Mouse (Mus musculus) stomach, embryonic 15.5 days (tissue): ENCODE measurements at regions not wholly inside any gene's neighbourhood (a gene's known extent, or its start where the extent isn't known, plus 50 kb on each side); places are given as distances from the start of the nearest gene placed in this dataset.

Experiments used
- ATAC-seq: fragments of 200-750 bp; cut with Nextera tagmentation; 2 replicates; pipeline ENCODE4 v1.8.0; 2017; ENCODE audit warnings: low read depth, moderate number of reproducible peaks, moderate TSS enrichment; ENCODE audit not compliant: insufficient read depth, low FRiP score
- H3K27ac ChIP-seq: fragments of 300-500 bp; sonication (generic); 2 replicates; pipeline ENCODE4 v1.5.1; 2015; ENCODE audit warnings: mild to moderate bottlenecking, inconsistent platforms
- H3K27me3 ChIP-seq: fragments of 300-500 bp; sonication (generic); replicated peaks from 2 replicates; pipeline ENCODE4 v1.6.1; 2015; ENCODE audit warnings: inconsistent platforms
- H3K36me3 ChIP-seq: fragments of 300-500 bp; sonication (generic); 2 replicates; pipeline ENCODE4 v1.6.1; 2015; ENCODE audit warnings: inconsistent platforms
- H3K4me1 ChIP-seq: fragments of 300-500 bp; sonication (generic); 2 replicates; pipeline ENCODE4 v1.6.1; 2015; ENCODE audit warnings: inconsistent platforms
- H3K4me2 ChIP-seq: fragments of 300-500 bp; sonication (generic); 2 replicates; pipeline ENCODE4 v1.6.1; 2015; ENCODE audit warnings: mild to moderate bottlenecking, inconsistent platforms
- H3K4me3 ChIP-seq: fragments of 300-500 bp; sonication (generic); replicated peaks from 2 replicates; pipeline ENCODE4 v1.5.1; 2015; ENCODE audit warnings: inconsistent platforms
- H3K9ac ChIP-seq: fragments of 300-500 bp; sonication (generic); 2 replicates; pipeline ENCODE4 v1.6.1; 2015; ENCODE audit warnings: inconsistent platforms
- H3K9me3 ChIP-seq: fragments of 300-500 bp; sonication (generic); 2 replicates; pipeline ENCODE4 v1.6.1; 2016; ENCODE audit warnings: inconsistent platforms
- WGBS: fragments of 180-500 bp; shearing (Covaris S2); methylation state at CpG from one replicate; pipeline ENCODE4 v1.1.7; 2015; 5-methylcytosine and 5-hydroxymethylcytosine counted together

- 70% methylated on average over 2 of the region's 2 CpGs for whole genome bisulfite sequencing
- ATAC-seq: no peak
- H3K4me3 ChIP-seq: no peak overlapping the region
- H3K9me3 ChIP-seq: no peaks in the 10 kb centered on the region
- no peaks in the 10 kb centered on the region for H3K36me3 ChIP-seq
- no peak overlapping the region for H3K27ac ChIP-seq
- H3K4me1 ChIP-seq: no peaks in the 10 kb centered on the region
- no peak overlapping the region for H3K4me2 ChIP-seq
- no peak overlapping the region for H3K9ac ChIP-seq
- no peaks in the 10 kb centered on the region for H3K27me3 ChIP-seq
These were observed 86.3 kb upstream of the Atp1a1 start for GRCm38 (mm10) chr3:101690779-101691178.

GRCm38 (mm10) chr3:101690222-101690621 is 85.7 kb upstream of the Atp1a1 start:
- no peak overlapping the region for H3K4me3 ChIP-seq
- no peak overlapping the region for H3K9ac ChIP-seq
- no peaks in the 10 kb centered on the region for H3K27me3 ChIP-seq
- no peaks in the 10 kb centered on the region for H3K36me3 ChIP-seq
- no peak overlapping the region for H3K4me2 ChIP-seq
- no peaks in the 10 kb centered on the region for H3K4me1 ChIP-seq
- no peaks in the 10 kb centered on the region for H3K9me3 ChIP-seq
- 89% methylated on average over 6 of the region's 6 CpGs for WGBS
- ATAC-seq: no peak
- H3K27ac ChIP-seq: no peak overlapping the region

- Histone ChIP-seq H3K9ac (no peak overlapping the region), H3K9me3 (no peaks in the 10 kb centered on the region), H3K4me1 (no peaks in the 10 kb centered on the region), H3K36me3 (no peaks in the 10 kb centered on the region), H3K27me3 (no peaks in the 10 kb centered on the region), H3K4me3 (no peak overlapping the region), H3K27ac (no peak overlapping the region), H3K4me2 (no peak overlapping the region)
- ATAC-seq: no peak
- 59% methylated on average over 7 of the region's 7 CpGs for WGBS
These were observed 80.7 kb upstream of the Atp1a1 start for GRCm38 (mm10) chr3:101685203-101685602.

- Histone ChIP-seq H3K4me1 (no peaks in the 10 kb centered on the region), H3K27me3 (no peaks in the 10 kb centered on the region), H3K36me3 (no peaks in the 10 kb centered on the region), H3K4me3 (no peak overlapping the region), H3K9ac (no peak overlapping the region), H3K4me2 (no peak overlapping the region), H3K9me3 (no peaks in the 10 kb centered on the region), H3K27ac (no peak overlapping the region)
- WGBS: 82% methylated on average over 4 of the region's 4 CpGs
- no peak for ATAC-seq
These were observed 68.5 kb upstream of the Atp1a1 start for GRCm38 (mm10) chr3:101672943-101673342.

- peak; percentile 40; the same call in 1 of the 2 replicates for ATAC-seq
- no peak overlapping the region for H3K4me2 ChIP-seq
- H3K9me3 ChIP-seq: no peaks in the 10 kb centered on the region
- H3K4me3 ChIP-seq: no peak overlapping the region
- H3K36me3 ChIP-seq: no peaks in the 10 kb centered on the region
- H3K4me1 ChIP-seq: peaks cover 5% of the 10 kb centered on the region; the same call in 1 of the 2 replicates
- no peak overlapping the region for H3K27ac ChIP-seq
- H3K9ac ChIP-seq: no peak overlapping the region
- no peaks in the 10 kb centered on the region for H3K27me3 ChIP-seq
- WGBS: 33% methylated on average over 8 of the region's 8 CpGs
These were observed 66.1 kb upstream of the Atp1a1 start for GRCm38 (mm10) chr3:101670561-101671001.

- Histone ChIP-seq H3K9me3 (no peaks in the 10 kb centered on the region), H3K4me2 (no peak overlapping the region), H3K4me1 (peaks cover 5% of the 10 kb centered on the region; the same call in 1 of the 2 replicates), H3K27ac (no peak overlapping the region), H3K9ac (no peak overlapping the region), H3K27me3 (no peaks in the 10 kb centered on the region), H3K36me3 (no peaks in the 10 kb centered on the region), H3K4me3 (no peak overlapping the region)
- ATAC-seq: no peak
- 83% methylated on average over 3 of the region's 3 CpGs for WGBS
These were observed 65.3 kb upstream of the Atp1a1 start for GRCm38 (mm10) chr3:101669743-101670142.

- 76% methylated on average over 10 of the region's 10 CpGs for WGBS
- peaks cover 5% of the 10 kb centered on the region; the same call in 1 of the 2 replicates for H3K4me1 ChIP-seq
- H3K27me3 ChIP-seq: no peaks in the 10 kb centered on the region
- ATAC-seq: no peak
- H3K27ac ChIP-seq: peak overlapping the region; percentile 90
- peak overlapping the region; percentile 31 for H3K4me2 ChIP-seq
- H3K9me3 ChIP-seq: no peaks in the 10 kb centered on the region
- no peaks in the 10 kb centered on the region for H3K36me3 ChIP-seq
- no peak overlapping the region for H3K9ac ChIP-seq
- no peak overlapping the region for H3K4me3 ChIP-seq
These were observed 63.4 kb upstream of the Atp1a1 start for GRCm38 (mm10) chr3:101667767-101668387.

GRCm38 (mm10) chr3:101667186-101667585 is 62.7 kb upstream of the Atp1a1 start:
- peak; percentile 90 for ATAC-seq
- WGBS: 44% methylated on average over 4 of the region's 4 CpGs
- Histone ChIP-seq H3K4me2 (peak overlapping the region; percentile 31), H3K27ac (peak overlapping the region; percentile 90), H3K36me3 (no peaks in the 10 kb centered on the region), H3K9me3 (no peaks in the 10 kb centered on the region), H3K27me3 (no peaks in the 10 kb centered on the region), H3K4me1 (peaks cover 5% of the 10 kb centered on the region; the same call in 1 of the 2 replicates), H3K4me3 (no peak overlapping the region), H3K9ac (no peak overlapping the region)

- Histone ChIP-seq H3K36me3 (no peaks in the 10 kb centered on the region), H3K9ac (no peak overlapping the region), H3K27me3 (no peaks in the 10 kb centered on the region), H3K4me1 (peaks cover 5% of the 10 kb centered on the region; the same call in 1 of the 2 replicates), H3K9me3 (no peaks in the 10 kb centered on the region), H3K4me2 (peak overlapping the region; percentile 10; the same call in 1 of the 2 replicates), H3K27ac (peak overlapping the region; percentile 90), H3K4me3 (no peak overlapping the region)
- no peak for ATAC-seq
- WGBS: 81% methylated on average over 8 of the region's 8 CpGs
These were observed 62.1 kb upstream of the Atp1a1 start for GRCm38 (mm10) chr3:101666583-101666982.

GRCm38 (mm10) chr3:101661184-101661992 is 56.9 kb upstream of the Atp1a1 start:
- Histone ChIP-seq H3K4me2 (no peak overlapping the region), H3K27ac (no peak overlapping the region), H3K36me3 (no peaks in the 10 kb centered on the region), H3K27me3 (no peaks in the 10 kb centered on the region), H3K9me3 (no peaks in the 10 kb centered on the region), H3K4me1 (peaks cover under 1% of the 10 kb centered on the region; the same call in 1 of the 2 replicates), H3K9ac (no peak overlapping the region), H3K4me3 (no peak overlapping the region)
- ATAC-seq: no peak
- 35% methylated on average over 9 of the region's 9 CpGs for WGBS

GRCm38 (mm10) chr3:101660635-101661034 is 56.2 kb upstream of the Atp1a1 start:
- WGBS: 52% methylated on average over 6 of the region's 6 CpGs
- Histone ChIP-seq H3K36me3 (no peaks in the 10 kb centered on the region), H3K4me3 (no peak overlapping the region), H3K4me2 (no peak overlapping the region), H3K4me1 (no peaks in the 10 kb centered on the region; the same call in 1 of the 2 replicates), H3K9ac (no peak overlapping the region), H3K27me3 (no peaks in the 10 kb centered on the region), H3K27ac (no peak overlapping the region), H3K9me3 (no peaks in the 10 kb centered on the region)
- ATAC-seq: no peak

GRCm38 (mm10) chr3:101660176-101660575 is 55.7 kb upstream of the Atp1a1 start:
- Histone ChIP-seq H3K9ac (no peak overlapping the region), H3K27me3 (no peaks in the 10 kb centered on the region), H3K9me3 (no peaks in the 10 kb centered on the region), H3K4me3 (no peak overlapping the region), H3K36me3 (no peaks in the 10 kb centered on the region), H3K4me2 (no peak overlapping the region), H3K27ac (no peak overlapping the region), H3K4me1 (no peaks in the 10 kb centered on the region; the same call in 1 of the 2 replicates)
- WGBS: 85% methylated on average over 4 of the region's 4 CpGs
- no peak for ATAC-seq
